Mouse (Mus musculus) limb, embryonic 14.5 days (tissue): ENCODE data around the gene Lrit2. TPM values are rescaled to one million over a fixed set of nuclear protein-coding genes. Genes with fewer than 3 reads are reported as not detected.
A peak's percentile ranks its signal among the peaks of the same experiment; 100 is the strongest.

Experiments used
- ATAC-seq: fragments of 200-750 bp; cut with Nextera tagmentation; 2 replicates; pipeline ENCODE4 v1.8.0; 2017; ENCODE audit warnings: low read depth, moderate number of reproducible peaks, moderate TSS enrichment; ENCODE audit not compliant: low FRiP score
- DNase-seq: peaks from one replicate; pipeline ENCODE4 v3.0.0-alpha.2; 2015; ENCODE audit warnings: low spot score
- H3K27ac ChIP-seq: fragments of 300-500 bp; sonication (generic); replicated peaks from 2 replicates; pipeline ENCODE4 v1.5.1; 2014; ENCODE audit warnings: low read depth, mild to moderate bottlenecking, low read length, moderate library complexity, mixed read lengths
- H3K27me3 ChIP-seq: fragments of 300-500 bp; sonication (generic); 2 replicates; pipeline ENCODE4 v1.6.1; 2014; ENCODE audit warnings: low read length, mixed read lengths; ENCODE audit not compliant: control insufficient read depth, insufficient read depth
- H3K36me3 ChIP-seq: fragments of 300-500 bp; sonication (generic); 2 replicates; pipeline ENCODE4 v1.6.1; 2014; ENCODE audit warnings: mild to moderate bottlenecking, low read length, moderate library complexity, mixed read lengths; ENCODE audit not compliant: control insufficient read depth, insufficient read depth
- H3K4me1 ChIP-seq: fragments of 300-500 bp; sonication (generic); 2 replicates; pipeline ENCODE4 v1.6.1; 2014; ENCODE audit warnings: antibody characterized with exemption, low read length, mixed read lengths; ENCODE audit not compliant: control insufficient read depth, insufficient read depth
- H3K4me2 ChIP-seq: fragments of 300-500 bp; sonication (generic); replicated peaks from 2 replicates; pipeline ENCODE4 v1.6.1; 2014; ENCODE audit warnings: low read depth, mild to moderate bottlenecking, low read length, moderate library complexity; ENCODE audit not compliant: severe bottlenecking
- H3K4me3 ChIP-seq: fragments of 300-500 bp; sonication (generic); replicated peaks from 2 replicates; pipeline ENCODE4 v1.5.1; 2014; ENCODE audit warnings: low read length
- H3K9ac ChIP-seq: fragments of 300-500 bp; sonication (generic); 2 replicates; pipeline ENCODE4 v1.6.1; 2014; ENCODE audit warnings: mild to moderate bottlenecking, low read depth, low read length, moderate library complexity; ENCODE audit not compliant: severe bottlenecking
- H3K9me3 ChIP-seq: fragments of 300-500 bp; sonication (generic); 2 replicates; pipeline ENCODE4 v1.6.1; 2016; ENCODE audit warnings: low read length; ENCODE audit not compliant: control insufficient read depth
- POLR2A ChIP-seq: fragments of 200-500 bp; IDR thresholded peaks from 2 replicates; pipeline ENCODE4 v1.8.0; 2012; ENCODE audit warnings: inconsistent platforms, mild to moderate bottlenecking, moderate library complexity, borderline replicate concordance; ENCODE audit not compliant: insufficient read depth, insufficient read length; ENCODE audit errors: extremely low read depth
- WGBS: fragments of 180-500 bp; shearing (Covaris S2); extraction: QIAGEN DNeasy Blood & Tissue Kit; methylation state at CpG from one replicate; pipeline ENCODE4 v1.1.7; 2014; 5-methylcytosine and 5-hydroxymethylcytosine counted together
- polyA plus RNA-seq, 2 experiments: library from polyadenylated mRNA; depleted of rRNA in 1 of 2; stranded (reverse) in 1 of 2; unstranded in 1 of 2; fragments of >200 nt; fragmentation: Nextera tagmentation in 1 of 2; extraction: Ambion mirVana in 1 of 2; gene quantifications; 2 replicates each; pipeline versions ENCODE4 v1.2.1 to v1.2.3; 2012 to 2014

Gene Lrit2
- polyA plus RNA-seq, 2 experiments = not detected

DNA sequence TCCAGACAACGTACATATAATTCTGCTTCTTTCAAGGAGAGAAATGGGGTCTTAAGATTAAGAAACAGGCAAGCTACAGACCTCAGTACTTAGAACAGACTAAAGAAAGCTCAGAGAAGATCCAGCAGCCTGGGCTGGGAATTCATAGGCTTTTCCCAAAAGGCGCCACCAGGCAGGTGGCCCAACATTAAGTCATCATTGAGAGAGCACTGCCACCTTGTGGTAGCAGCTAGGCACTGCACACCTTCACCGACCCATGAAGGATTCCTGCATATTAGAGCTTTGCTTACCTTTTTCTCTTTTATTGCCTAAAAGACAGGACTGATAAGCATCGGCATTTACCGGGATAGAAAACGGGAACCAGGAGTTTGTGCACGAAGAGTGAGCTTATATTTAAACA, 34.5 kb upstream of the Lrit2 start:
- H3K27me3 ChIP-seq = no peaks in the 10 kb centered on the region
- ATAC-seq (0 out of 2 replicates have a peak, but pooled peaks have one; percentile 50), DNase-seq (peak; percentile 82)
- no peaks in the 10 kb centered on the region for H3K36me3 ChIP-seq
- no peaks in the 10 kb centered on the region for H3K4me1 ChIP-seq
- H3K4me3 ChIP-seq = no peak overlapping the region
- H3K9me3 ChIP-seq = no peaks in the 10 kb centered on the region
- no peak overlapping the region for H3K9ac ChIP-seq
- 16% methylated on average over 7 of the region's 7 CpGs for WGBS
- no peak overlapping the region for H3K4me2 ChIP-seq
- no peak for TF ChIP-seq POLR2A
- no peak overlapping the region for H3K27ac ChIP-seq

DNA sequence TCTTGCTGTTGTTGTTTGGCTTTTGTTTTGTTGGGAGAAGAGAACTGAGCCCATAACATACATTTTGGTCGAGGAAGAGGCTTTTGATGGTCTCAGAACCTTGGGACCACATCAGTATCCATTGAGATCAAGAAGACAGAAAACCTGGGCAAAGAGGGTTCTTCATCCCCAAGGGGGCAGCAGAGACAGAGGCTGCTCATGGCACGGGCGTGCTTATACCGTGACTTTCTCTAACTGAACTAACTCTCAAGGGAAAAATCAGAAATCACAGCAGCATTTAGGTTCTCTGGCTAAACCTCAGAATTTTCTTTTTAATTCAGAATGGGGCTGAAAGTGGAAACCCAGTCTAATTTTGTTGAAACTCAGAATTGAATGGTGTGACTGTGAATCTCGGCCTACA, 33.3 kb upstream of the Lrit2 start:
- no peak for TF ChIP-seq POLR2A
- 50% methylated on average over 5 of the region's 5 CpGs for WGBS
- Histone ChIP-seq H3K27ac (no peak overlapping the region), H3K27me3 (no peaks in the 10 kb centered on the region), H3K4me1 (no peaks in the 10 kb centered on the region), H3K9me3 (no peaks in the 10 kb centered on the region), H3K36me3 (no peaks in the 10 kb centered on the region), H3K4me2 (no peak overlapping the region), H3K9ac (no peak overlapping the region), H3K4me3 (no peak overlapping the region)
- no peak for ATAC-seq
- DNase-seq = no peak

DNA sequence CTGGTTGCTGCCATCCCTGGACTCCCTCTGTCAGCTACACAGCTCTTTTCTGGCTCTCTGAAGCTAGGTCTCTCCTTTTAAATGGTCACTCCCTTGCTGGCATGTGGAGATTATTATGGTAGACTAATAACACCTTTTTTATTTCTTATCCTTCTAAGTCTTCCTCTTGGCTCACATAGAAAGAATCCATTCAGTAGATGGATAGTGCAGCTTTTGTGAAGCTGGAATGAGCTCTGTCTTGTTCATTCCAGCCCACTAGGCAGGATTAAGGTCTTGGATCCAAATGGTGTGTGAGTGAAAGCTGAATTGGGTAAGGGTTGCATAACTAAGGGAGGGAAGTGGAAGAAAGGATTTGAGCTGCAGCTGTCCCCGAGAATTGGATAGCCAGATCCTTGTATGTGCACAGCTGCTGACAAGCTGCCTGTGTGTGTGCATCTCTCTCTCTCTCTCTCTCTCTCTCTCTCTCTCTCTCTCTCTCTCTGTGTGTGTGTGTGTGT, 18.8 kb upstream of the Lrit2 start, which contains the start of gene Rgr:
TSS of gene Rgr (minus strand) at position 51 of the 497 bp plus-strand sequence.
- no peak within 1 kb of the TSS for H3K9ac ChIP-seq
- H3K27ac ChIP-seq = no peak within 1 kb of the TSS
- ATAC-seq = peak; percentile 63
- DNase-seq = peak; percentile 12
- no peak within 1 kb of the TSS for H3K4me2 ChIP-seq
- no peaks in the 10 kb centered on the region for H3K9me3 ChIP-seq
- no peak within 1 kb of the TSS for H3K4me3 ChIP-seq
- H3K36me3 ChIP-seq = no peaks in the 10 kb centered on the region
- no peaks in the 10 kb centered on the region for H3K4me1 ChIP-seq
- H3K27me3 ChIP-seq = no peaks in the 10 kb centered on the region
- TF ChIP-seq POLR2A = no peak
- WGBS = 80% methylated on average over 1 of the region's 1 CpGs

DNA sequence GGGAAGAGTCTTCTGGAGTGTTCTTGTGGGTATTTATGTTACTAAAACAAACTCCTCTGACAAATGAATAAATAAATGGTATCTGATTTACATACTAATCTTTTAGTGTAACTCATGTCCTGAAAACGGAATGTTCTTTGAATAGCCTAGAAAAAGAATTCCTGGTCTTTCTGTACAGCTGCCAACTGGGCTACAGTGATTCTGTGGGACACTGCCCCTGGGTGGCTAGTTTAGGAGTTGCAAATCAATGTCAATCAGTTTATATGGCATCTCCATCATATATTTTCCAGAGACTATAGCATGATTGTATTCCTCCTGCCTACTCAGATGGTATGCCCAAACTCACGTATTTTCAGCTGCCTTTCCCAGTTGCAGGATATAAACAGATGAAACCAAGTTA, 2.9 kb upstream of the Lrit2 start:
- 64% methylated on average over 2 of the region's 2 CpGs for WGBS
- DNase-seq = no peak
- Histone ChIP-seq H3K4me1 (no peaks in the 10 kb centered on the region), H3K9me3 (no peaks in the 10 kb centered on the region), H3K36me3 (no peaks in the 10 kb centered on the region), H3K27ac (no peak overlapping the region), H3K9ac (no peak overlapping the region), H3K27me3 (no peaks in the 10 kb centered on the region), H3K4me2 (no peak overlapping the region), H3K4me3 (no peak overlapping the region)
- no peak for ATAC-seq
- no peak for TF ChIP-seq POLR2A

DNA sequence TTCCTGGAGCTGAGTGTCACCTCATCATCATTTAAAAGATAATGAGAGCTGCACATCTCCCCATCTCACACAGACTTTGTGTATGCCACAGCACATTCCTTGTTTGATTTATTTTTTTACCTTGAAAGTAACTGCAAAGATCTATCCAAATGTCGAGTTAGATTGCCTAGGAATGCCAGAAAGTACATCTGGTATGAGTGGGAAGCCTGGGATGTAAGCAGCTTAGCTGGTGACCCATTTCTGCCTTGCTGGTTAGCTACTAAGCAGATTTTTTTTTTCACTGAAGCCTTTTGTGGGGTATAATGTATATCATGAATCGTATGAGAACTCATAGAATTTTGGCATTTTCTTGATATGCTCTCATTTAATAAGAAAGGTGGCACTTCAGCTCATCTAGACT, 1.1 kb upstream of the Lrit2 start:
- Histone ChIP-seq H3K9ac (no peak overlapping the region), H3K4me1 (no peaks in the 10 kb centered on the region), H3K4me3 (no peak overlapping the region), H3K27me3 (no peaks in the 10 kb centered on the region), H3K9me3 (no peaks in the 10 kb centered on the region), H3K36me3 (no peaks in the 10 kb centered on the region), H3K27ac (no peak overlapping the region), H3K4me2 (no peak overlapping the region)
- no peak for TF ChIP-seq POLR2A
- ATAC-seq = no peak
- 58% methylated on average over 2 of the region's 2 CpGs for WGBS
- no peak for DNase-seq

DNA sequence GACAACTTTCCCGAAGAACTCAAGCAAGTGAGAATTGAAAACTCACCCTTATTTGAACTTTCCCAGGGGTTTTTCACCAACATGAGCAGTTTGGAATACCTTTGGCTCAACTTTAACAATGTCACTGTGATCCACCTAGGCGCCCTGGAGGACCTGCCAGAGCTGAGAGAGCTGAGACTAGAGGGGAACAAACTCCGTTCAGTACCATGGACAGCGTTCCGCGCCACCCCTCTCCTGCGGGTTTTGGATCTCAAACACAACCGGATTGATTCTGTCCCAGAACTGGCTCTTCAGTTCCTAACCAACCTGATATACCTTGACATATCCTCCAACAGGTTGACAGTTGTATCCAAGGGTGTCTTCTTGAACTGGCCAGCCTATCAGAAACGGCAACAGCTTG, 787 bp downstream of the Lrit2 start:
- Histone ChIP-seq H3K4me2 (no peak overlapping the region), H3K27ac (no peak overlapping the region), H3K9me3 (no peaks in the 10 kb centered on the region), H3K9ac (no peak overlapping the region), H3K4me1 (no peaks in the 10 kb centered on the region), H3K27me3 (no peaks in the 10 kb centered on the region), H3K4me3 (no peak overlapping the region), H3K36me3 (no peaks in the 10 kb centered on the region)
- WGBS = 20% methylated on average over 9 of the region's 9 CpGs
- ATAC-seq (0 out of 2 replicates have a peak, but pooled peaks have one; percentile 44), DNase-seq (peak; percentile 92)
- no peak for TF ChIP-seq POLR2A
